ENCODE assay signal across 32 mouse cellular contexts in the genomic region with DNA sequence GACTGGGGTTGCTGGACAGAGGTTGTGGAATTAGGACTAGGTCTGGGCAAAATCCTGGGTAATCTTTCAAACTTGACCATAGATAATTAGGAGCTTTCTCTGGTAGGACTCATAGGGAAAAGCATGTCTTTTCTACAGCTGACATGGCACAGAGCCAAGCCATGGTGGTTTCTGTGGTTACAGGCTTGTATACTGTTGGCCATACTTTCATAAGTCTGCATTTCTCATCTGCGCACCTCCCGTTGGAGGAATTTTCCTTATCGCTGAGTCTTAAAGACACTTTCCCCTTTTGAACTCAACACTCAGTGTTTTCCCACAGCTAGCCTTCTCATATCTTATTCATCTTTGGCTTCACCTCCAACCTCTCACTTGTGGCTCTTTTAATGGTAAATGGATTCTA. TPM values are rescaled to one million over a fixed set of nuclear protein-coding genes. Genes with fewer than 3 reads are reported as not detected.
A peak's percentile ranks its signal among the peaks of the same experiment; 100 is the strongest.
DNase-seq lines count a peak whose midpoint lies in the region; ATAC-seq and TF ChIP-seq lines count a peak whose summit lies in the region.
"Had no signal": no experiment of that assay in that cellular context is flagged by ENCODE, and none has a peak within 500 bp of the region (broad histone marks: within the 10 kb centered on the region; RNA-seq: fewer than 3 reads in every experiment).

No protein-coding gene starts in this region.

- no peak overlapping the region for H3K4me2 ChIP-seq in limb, embryonic 14.5 days (replicated peaks; ENCODE audit: low read depth, low read length, severe bottlenecking)
- H3K4me2 ChIP-seq: embryonic facial prominence, embryonic 12.5 days; forebrain, embryonic 15.5 days; heart, embryonic 15.5 days; hindbrain, embryonic 12.5 days; liver, embryonic 12.5 days; midbrain, embryonic 15.5 days had no signal

- no peaks in the 10 kb centered on the region for H3K27me3 ChIP-seq in limb, embryonic 14.5 days (ENCODE audit: control insufficient read depth, insufficient read depth, low read length)
- H3K27me3 ChIP-seq in limb, embryonic 10.5 days (ENCODE audit: low read depth, poor library complexity, severe bottlenecking) = no peaks in the 10 kb centered on the region
- H3K27me3 ChIP-seq: CH12.LX; embryonic facial prominence, embryonic 12.5 days; forebrain, embryonic 15.5 days; heart, embryonic 15.5 days; hindbrain, embryonic 12.5 days; liver, embryonic 12.5 days; midbrain, embryonic 15.5 days had no signal

- H3K9ac ChIP-seq in limb, embryonic 14.5 days (ENCODE audit: low read depth, low read length, severe bottlenecking) = no peak overlapping the region
- H3K9ac ChIP-seq: embryonic facial prominence, embryonic 12.5 days; forebrain, embryonic 15.5 days; heart, embryonic 15.5 days; hindbrain, embryonic 12.5 days; liver, embryonic 12.5 days; liver, postnatal 0 days; midbrain, embryonic 15.5 days had no signal

- TF ChIP-seq POLR2A in limb, embryonic 14.5 days (IDR thresholded peaks at IDR 0.05; ENCODE audit: borderline replicate concordance, extremely low read depth, insufficient read depth, insufficient read length) = no peak

- no peak overlapping the region for H3K27ac ChIP-seq in limb, embryonic 14.5 days (replicated peaks; ENCODE audit: low read depth, low read length)
- no peak overlapping the region for H3K27ac ChIP-seq in limb, embryonic 10.5 days
- H3K27ac ChIP-seq: embryonic facial prominence, embryonic 12.5 days; forebrain, embryonic 10.5 days; forebrain, embryonic 15.5 days; gastrocnemius, adult 2 months; heart, embryonic 15.5 days; hindbrain, embryonic 12.5 days; liver, embryonic 12.5 days; midbrain, embryonic 10.5 days; midbrain, embryonic 15.5 days had no signal

- WGBS in limb, embryonic 14.5 days = 69% methylated on average over 3 of the region's 3 CpGs
- 98% methylated on average over 3 of the region's 3 CpGs for WGBS in limb, embryonic 10.5 days

- peak; percentile 20 for DNase-seq in limb, embryonic 14.5 days (ENCODE audit: low spot score)
- DNase-seq in limb, embryonic 10.5 days (ENCODE audit: low spot score) = no peak
- DNase-seq in 3134 (ENCODE audit: extremely low read depth, insufficient read length, low spot score) = peak; percentile 73
- peak; percentile 94 for DNase-seq in 3T3-L1 (ENCODE audit: low read depth, low spot score)
- peak; percentile 57 for DNase-seq in Muller cell, postnatal 12 days (ENCODE audit: inconsistent ontology term)
- DNase-seq in right cerebral cortex, postnatal 4 days = no peak
- DNase-seq in cerebellum, adult 9-11 months = no peak
- no peak for DNase-seq in kidney, adult 9 months
- DNase-seq: adrenal gland, adult 2 months; adrenal gland, postnatal 36 days; cerebellum, adult 18-20 months; cerebellum, postnatal 14 days; gastrocnemius, adult 2 months; kidney, adult 8-10 months; kidney, postnatal 10 days; layer of hippocampus, postnatal 36 days; liver, postnatal 0 days; lung, postnatal 10 days; right cerebral cortex, postnatal 25 days; spleen, adult 18-20 months; thymus, postnatal 36 days had no signal

- H3K36me3 ChIP-seq in limb, embryonic 14.5 days (ENCODE audit: control insufficient read depth, insufficient read depth, low read length) = no peaks in the 10 kb centered on the region
- no peaks in the 10 kb centered on the region for H3K36me3 ChIP-seq in limb, embryonic 10.5 days
- H3K36me3 ChIP-seq: embryonic facial prominence, embryonic 12.5 days; forebrain, embryonic 10.5 days; forebrain, embryonic 15.5 days; heart, embryonic 15.5 days; hindbrain, embryonic 12.5 days; liver, embryonic 12.5 days; midbrain, embryonic 10.5 days; midbrain, embryonic 15.5 days had no signal

- peaks cover 4% of the 10 kb centered on the region; the same call in 1 of the 2 replicates for H3K9me3 ChIP-seq in limb, embryonic 14.5 days (ENCODE audit: control insufficient read depth, low read length)
- H3K9me3 ChIP-seq in limb, embryonic 10.5 days (replicated peaks) = no peaks in the 10 kb centered on the region
- H3K9me3 ChIP-seq: forebrain, embryonic 15.5 days; midbrain, embryonic 15.5 days had no signal

- no peak for ATAC-seq in limb, embryonic 14.5 days (ENCODE audit: low FRiP score, low read depth)
- ATAC-seq: activated CD4-positive, CD25-positive, alpha-beta regulatory T cell, adult 4 months; forebrain, embryonic 15.5 days; intestine, embryonic 16.5 days; liver, embryonic 12.5 days; liver, postnatal 0 days; midbrain, embryonic 15.5 days had no signal

- 0 out of 2 replicates have a peak, but pooled peaks cover 5% of the 10 kb centered on the region for H3K4me1 ChIP-seq in limb, embryonic 14.5 days (ENCODE audit: control insufficient read depth, insufficient read depth, low read length)
- H3K4me1 ChIP-seq in limb, embryonic 10.5 days = no peaks in the 10 kb centered on the region
- H3K4me1 ChIP-seq: embryonic facial prominence, embryonic 12.5 days; forebrain, embryonic 10.5 days; forebrain, embryonic 15.5 days; heart, embryonic 15.5 days; liver, embryonic 12.5 days; midbrain, embryonic 10.5 days; midbrain, embryonic 15.5 days had no signal

- no peak overlapping the region for H3K4me3 ChIP-seq in limb, embryonic 14.5 days (replicated peaks; ENCODE audit: low read length)
- no peak overlapping the region for H3K4me3 ChIP-seq in limb, embryonic 10.5 days
- H3K4me3 ChIP-seq: embryonic facial prominence, embryonic 12.5 days; forebrain, embryonic 10.5 days; forebrain, embryonic 15.5 days; gastrocnemius, adult 2 months; heart, embryonic 15.5 days; hindbrain, embryonic 12.5 days; liver, embryonic 12.5 days; midbrain, embryonic 10.5 days; midbrain, embryonic 15.5 days had no signal

RNA-seq across cellular contexts. Expression of gene Il33, which starts 24.6 kb away (rescaled TPM):
- polyA plus RNA-seq in limb, embryonic 14.5 days (2012; rRNA removed) = 2.7 and 2.9 TPM in 2 replicates
- 2.7 and 2.9 TPM in 2 replicates for polyA plus RNA-seq in limb, embryonic 14.5 days (2014; fragmentation: Nextera tagmentation; extraction: Ambion mirVana)
- polyA plus RNA-seq in limb, embryonic 10.5 days (2016; fragmentation: Nextera tagmentation; extraction: Ambion mirVana) = 0.21 and 0.34 TPM in 2 replicates
- polyA plus RNA-seq: activated CD4-positive, CD25-positive, alpha-beta regulatory T cell, adult 4 months had no signal

Comparison
In these comparisons a context has a peak if more than half of its experiments do, and no peak if none do; other contexts are left out.
1. DNase-seq: peak in limb, embryonic 14.5 days (single experiment), 3134 (single experiment), 3T3-L1 (single experiment) and Muller cell, postnatal 12 days (single experiment); none in limb, embryonic 10.5 days (single experiment), right cerebral cortex, postnatal 4 days (single experiment), cerebellum, adult 9-11 months (single experiment) and kidney, adult 9 months (single experiment).